Mouse (Mus musculus) stomach, postnatal 0 days (tissue): Measurements from ENCODE around the gene Ctsw. TPM values are rescaled to one million over a fixed set of nuclear protein-coding genes. Genes with fewer than 3 reads are reported as not detected.

Source experiments
- ATAC-seq: fragments of 200-750 bp; cut with Nextera tagmentation; 2 replicates; pipeline ENCODE4 v1.8.0; 2017; ENCODE audit not compliant: low FRiP score, low TSS enrichment
- DNase-seq: peaks from one replicate; pipeline ENCODE4 v3.0.0-alpha.2; 2016; ENCODE audit warnings: low spot score
- H3K27ac ChIP-seq: fragments of 300-500 bp; sonication (generic); replicated peaks from 2 replicates; pipeline ENCODE4 v1.5.1; 2014; ENCODE audit warnings: mild to moderate bottlenecking, control low read depth
- H3K27me3 ChIP-seq: fragments of 300-500 bp; sonication (generic); 2 replicates; pipeline ENCODE4 v1.6.1; 2014; ENCODE audit warnings: low read length; ENCODE audit not compliant: control insufficient read depth, insufficient read depth
- H3K36me3 ChIP-seq: fragments of 300-500 bp; sonication (generic); 2 replicates; pipeline ENCODE4 v1.6.1; 2014; ENCODE audit warnings: low read length, mixed read lengths; ENCODE audit not compliant: control insufficient read depth, insufficient read depth
- H3K4me1 ChIP-seq: fragments of 300-500 bp; sonication (generic); replicated peaks from 2 replicates; pipeline ENCODE4 v1.6.1; 2014; ENCODE audit warnings: antibody characterized with exemption; ENCODE audit not compliant: control insufficient read depth, insufficient read depth
- H3K4me2 ChIP-seq: fragments of 300-500 bp; sonication (generic); replicated peaks from 2 replicates; pipeline ENCODE4 v1.6.1; 2014; ENCODE audit warnings: low read depth, mild to moderate bottlenecking, control low read depth, moderate library complexity
- H3K4me3 ChIP-seq: fragments of 300-500 bp; sonication (generic); 2 replicates; pipeline ENCODE4 v1.5.1; 2014; ENCODE audit warnings: low read depth, low read length, control low read depth
- H3K9ac ChIP-seq: fragments of 300-500 bp; sonication (generic); 2 replicates; pipeline ENCODE4 v1.6.1; 2014; ENCODE audit warnings: mild to moderate bottlenecking, low read length, control low read depth, mixed read lengths
- H3K9me3 ChIP-seq: fragments of 300-500 bp; sonication (generic); 2 replicates; pipeline ENCODE4 v1.6.1; 2016; ENCODE audit warnings: low read length; ENCODE audit not compliant: control insufficient read depth
- CTCF ChIP-seq: IDR thresholded peaks from 2 replicates; pipeline ENCODE4 v1.5.1; 2016; ENCODE audit warnings: antibody characterized with exemption, low read depth, mild to moderate bottlenecking, moderate library complexity
- EP300 ChIP-seq: optimal IDR thresholded peaks from 2 replicates; pipeline ENCODE3; 2016; ENCODE audit warnings: antibody characterized with exemption
- WGBS: fragments of 180-500 bp; shearing (Covaris S2); extraction: QIAGEN DNeasy Blood & Tissue Kit; methylation state at CpG from one replicate; pipeline ENCODE4 v1.1.7; 2014; 5-methylcytosine and 5-hydroxymethylcytosine counted together
- polyA plus RNA-seq: library from polyadenylated mRNA; unstranded; fragments of >200 nt; fragmentation: Nextera tagmentation; extraction: Ambion mirVana; gene quantifications from 2 replicates; pipeline ENCODE4 v1.2.1, GENCODE M21; 2015

Ctsw gene
- polyA plus RNA-seq = 0.29 and 0.50 TPM in 2 replicates

GRCm38 (mm10) chr19:5468374-5468773, at the start of gene Ctsw:
Ctsw (minus strand) TSS chr19:5468507.
- H3K27ac ChIP-seq = no peak within 1 kb of the TSS
- no peak within 1 kb of the TSS for H3K4me2 ChIP-seq
- H3K9me3 ChIP-seq = no peaks in the 10 kb centered on the region
- no peak for DNase-seq
- no peak within 1 kb of the TSS for H3K9ac ChIP-seq
- no peak for TF ChIP-seq EP300
- no peak for TF ChIP-seq CTCF
- no peak within 1 kb of the TSS for H3K4me3 ChIP-seq
- WGBS = 36% methylated on average over 5 of the region's 5 CpGs
- no peaks in the 10 kb centered on the region for H3K4me1 ChIP-seq
- peaks cover 18% of the 10 kb centered on the region for H3K36me3 ChIP-seq
- no peaks in the 10 kb centered on the region for H3K27me3 ChIP-seq
- no peak for ATAC-seq

GRCm38 (mm10) chr19:5516906-5517505, 48.7 kb upstream of the Ctsw start:
- Histone ChIP-seq H3K9me3 (no peaks in the 10 kb centered on the region), H3K4me3 (no peak overlapping the region), H3K4me2 (no peak overlapping the region), H3K27me3 (no peaks in the 10 kb centered on the region), H3K4me1 (no peaks in the 10 kb centered on the region), H3K27ac (no peak overlapping the region), H3K36me3 (no peaks in the 10 kb centered on the region), H3K9ac (no peak overlapping the region)
- DNase-seq = no peak
- WGBS = 73% methylated on average over 8 of the region's 8 CpGs
- ATAC-seq = 0 out of 2 replicates have a peak, but pooled peaks have one; percentile 8
- TF ChIP-seq EP300 (no peak), CTCF (no peak; the same call in 1 of the 2 replicates)

- WGBS = 85% methylated on average over 7 of the region's 7 CpGs
- ATAC-seq = no peak
Observed at GRCm38 (mm10) chr19:5515840-5516777, 47.8 kb upstream of the Ctsw start.

GRCm38 (mm10) chr19:5513005-5513349, 44.7 kb upstream of the Ctsw start:
- no peak for ATAC-seq
- 75% methylated on average over 3 of the region's 3 CpGs for WGBS

More at GRCm38 (mm10) chr19:5515840-5516777, 47.8 kb upstream of the Ctsw start:
- H3K4me2 ChIP-seq = no peak overlapping the region
- H3K36me3 ChIP-seq = no peaks in the 10 kb centered on the region
- no peak overlapping the region for H3K27ac ChIP-seq
- H3K9ac ChIP-seq = no peak overlapping the region
- DNase-seq = no peak
- H3K27me3 ChIP-seq = no peaks in the 10 kb centered on the region
- H3K4me1 ChIP-seq = peaks cover 2% of the 10 kb centered on the region; the same call in 1 of the 2 replicates
- no peaks in the 10 kb centered on the region for H3K9me3 ChIP-seq
- TF ChIP-seq CTCF = peak; percentile 50
- TF ChIP-seq EP300 = no peak
- H3K4me3 ChIP-seq = no peak overlapping the region

GRCm38 (mm10) chr19:5512091-5513004, 44.0 kb upstream of the Ctsw start:
- H3K4me1 ChIP-seq = peaks cover 5% of the 10 kb centered on the region; the same call in 1 of the 2 replicates
- no peak overlapping the region for H3K9ac ChIP-seq
- ATAC-seq = no peak
- no peaks in the 10 kb centered on the region for H3K27me3 ChIP-seq
- H3K27ac ChIP-seq = no peak overlapping the region
- no peak for DNase-seq
- no peak for TF ChIP-seq EP300
- no peak for TF ChIP-seq CTCF
- no peak overlapping the region for H3K4me3 ChIP-seq
- H3K4me2 ChIP-seq = peak overlapping the region; percentile 25
- 70% methylated on average over 12 of the region's 12 CpGs for WGBS
- H3K9me3 ChIP-seq = no peaks in the 10 kb centered on the region
- no peaks in the 10 kb centered on the region for H3K36me3 ChIP-seq

More at GRCm38 (mm10) chr19:5513005-5513349, 44.7 kb upstream of the Ctsw start:
- H3K4me3 ChIP-seq = no peak overlapping the region
- H3K36me3 ChIP-seq = no peaks in the 10 kb centered on the region
- TF ChIP-seq CTCF (no peak), EP300 (no peak)
- H3K9me3 ChIP-seq = no peaks in the 10 kb centered on the region
- DNase-seq = no peak
- no peaks in the 10 kb centered on the region for H3K27me3 ChIP-seq
- no peak overlapping the region for H3K4me2 ChIP-seq
- H3K9ac ChIP-seq = no peak overlapping the region
- H3K27ac ChIP-seq = no peak overlapping the region
- H3K4me1 ChIP-seq = peaks cover 5% of the 10 kb centered on the region; the same call in 1 of the 2 replicates
